Mouse (Mus musculus) lung, adult 2 months (tissue): ENCODE data around the gene Fxn. TPM values are rescaled to one million over a fixed set of nuclear protein-coding genes. Genes with fewer than 3 reads are reported as not detected.

ENCODE experiments used
- DNase-seq: peaks from one replicate; pipeline ENCODE4 v3.0.0; 2022
- H3K4me1 ChIP-seq: fragments of 200-500 bp; 2 replicates; pipeline ENCODE4 v1.6.1; 2011; ENCODE audit warnings: low read length; ENCODE audit not compliant: control insufficient read depth, insufficient read depth
- H3K4me3 ChIP-seq: fragments of 200-500 bp; replicated peaks from 2 replicates; pipeline ENCODE3; 2011; ENCODE audit warnings: low read depth, mild to moderate bottlenecking, control low read depth, low read length; ENCODE audit errors: extremely low read depth
- CTCF ChIP-seq: fragments of 200-500 bp; IDR thresholded peaks from 2 replicates; pipeline ENCODE4 v1.5.1; 2011; ENCODE audit warnings: mild to moderate bottlenecking, low read length, control low read depth; ENCODE audit not compliant: insufficient read depth
- POLR2A ChIP-seq: fragments of 200-500 bp; IDR thresholded peaks from 2 replicates; pipeline ENCODE4 v1.6.1; 2011; ENCODE audit warnings: low read depth, mild to moderate bottlenecking, control low read depth, low read length, borderline replicate concordance; ENCODE audit errors: extremely low read depth
- WGBS: fragments of 180-500 bp; shearing (Covaris S2); methylation state at CpG from one replicate; pipeline ENCODE4 v1.1.7; 2018; 5-methylcytosine and 5-hydroxymethylcytosine counted together
- polyA plus RNA-seq: library from polyadenylated mRNA; depleted of rRNA; stranded (reverse); fragments of >200 nt; gene quantifications from 2 replicates; pipeline ENCODE4 v1.2.3, GENCODE M21; 2012

The Fxn gene
- polyA plus RNA-seq, 1 experiment, result 7.0 TPM

GRCm38 (mm10) chr19:24223851-24224251 is 56.6 kb downstream of the Fxn start:
- WGBS, result 14% methylated on average over 11 of the region's 11 CpGs
- TF ChIP-seq CTCF, result no peak
- peak; percentile 42; the same call in 1 of the 2 replicates for TF ChIP-seq POLR2A
- peak overlapping the region; percentile 87 for H3K4me3 ChIP-seq
- peaks cover 5% of the 10 kb centered on the region; the same call in 1 of the 2 replicates for H3K4me1 ChIP-seq
- DNase-seq, result peak; percentile 60

GRCm38 (mm10) chr19:24221455-24221854 is 59.0 kb downstream of the Fxn start:
- TF ChIP-seq CTCF (no peak), POLR2A (no peak)
- 55% methylated on average over 4 of the region's 4 CpGs for WGBS
- no peak for DNase-seq
- no peak overlapping the region for H3K4me3 ChIP-seq
- H3K4me1 ChIP-seq, result peaks cover 5% of the 10 kb centered on the region; the same call in 1 of the 2 replicates

DNA sequence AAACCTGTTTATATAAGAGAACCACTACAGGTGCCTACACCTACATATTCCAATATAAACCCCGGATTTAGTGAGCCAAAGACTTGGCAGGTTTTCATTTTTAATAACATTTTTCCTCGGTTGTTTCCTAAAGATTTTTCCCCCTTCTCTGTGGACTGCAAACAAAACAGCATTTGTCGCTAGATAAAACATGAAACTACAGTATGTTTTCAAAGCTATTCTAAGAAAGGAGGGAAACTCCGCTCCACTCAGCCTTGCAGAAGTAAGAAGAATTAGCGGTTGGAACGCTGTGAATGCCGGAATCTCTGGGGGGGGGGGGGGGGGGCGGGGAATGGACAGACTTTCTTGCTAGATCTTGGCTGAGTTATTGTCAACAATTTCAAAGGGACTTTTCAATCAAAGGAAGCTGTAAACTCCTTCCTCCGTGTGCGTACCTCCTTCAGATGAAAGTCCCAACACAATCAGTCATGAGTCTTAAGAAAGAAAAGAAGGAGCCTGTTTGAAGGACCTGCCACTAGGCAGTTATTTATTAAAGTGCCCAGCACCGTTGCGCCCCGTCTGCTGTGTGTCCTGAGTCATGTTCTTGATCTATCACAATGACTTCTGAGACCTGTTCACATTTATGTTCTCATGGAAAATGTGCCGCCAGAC is 59.5 kb downstream of the Fxn start:
- no peak for DNase-seq
- 13% methylated on average over 14 of the region's 14 CpGs for WGBS
- Histone ChIP-seq H3K4me3 (peak overlapping the region; percentile 6), H3K4me1 (peaks cover 5% of the 10 kb centered on the region; the same call in 1 of the 2 replicates)
- TF ChIP-seq POLR2A, result no peak
- no peak for TF ChIP-seq CTCF

GRCm38 (mm10) chr19:24219011-24219410 is 61.4 kb downstream of the Fxn start:
- H3K4me3 ChIP-seq, result no peak overlapping the region
- DNase-seq, result no peak
- peaks cover 7% of the 10 kb centered on the region; the same call in 1 of the 2 replicates for H3K4me1 ChIP-seq
- no peak for TF ChIP-seq CTCF
- no peak for TF ChIP-seq POLR2A
- 81% methylated on average over 9 of the region's 9 CpGs for WGBS

- TF ChIP-seq POLR2A (no peak), CTCF (0 out of 2 replicates have a peak, but pooled peaks have one; percentile 12)
- WGBS, result 57% methylated on average over 2 of the region's 2 CpGs
- Histone ChIP-seq H3K4me3 (no peak overlapping the region), H3K4me1 (peaks cover 10% of the 10 kb centered on the region; the same call in 1 of the 2 replicates)
- DNase-seq, result no peak
Observed at GRCm38 (mm10) chr19:24218291-24218690, 62.1 kb downstream of the Fxn start.

- no peak for DNase-seq
- Histone ChIP-seq H3K4me1 (peaks cover 11% of the 10 kb centered on the region), H3K4me3 (no peak overlapping the region)
- TF ChIP-seq CTCF (no peak), POLR2A (no peak)
Observed at GRCm38 (mm10) chr19:24217851-24218250, 62.6 kb downstream of the Fxn start.

- H3K4me3 ChIP-seq, result no peak overlapping the region
- DNase-seq, result no peak
- H3K4me1 ChIP-seq, result peaks cover 14% of the 10 kb centered on the region
- no peak for TF ChIP-seq POLR2A
- no peak for TF ChIP-seq CTCF
- WGBS, result 95% methylated on average over 9 of the region's 9 CpGs
Observed at GRCm38 (mm10) chr19:24216771-24217170, 63.6 kb downstream of the Fxn start.

DNA sequence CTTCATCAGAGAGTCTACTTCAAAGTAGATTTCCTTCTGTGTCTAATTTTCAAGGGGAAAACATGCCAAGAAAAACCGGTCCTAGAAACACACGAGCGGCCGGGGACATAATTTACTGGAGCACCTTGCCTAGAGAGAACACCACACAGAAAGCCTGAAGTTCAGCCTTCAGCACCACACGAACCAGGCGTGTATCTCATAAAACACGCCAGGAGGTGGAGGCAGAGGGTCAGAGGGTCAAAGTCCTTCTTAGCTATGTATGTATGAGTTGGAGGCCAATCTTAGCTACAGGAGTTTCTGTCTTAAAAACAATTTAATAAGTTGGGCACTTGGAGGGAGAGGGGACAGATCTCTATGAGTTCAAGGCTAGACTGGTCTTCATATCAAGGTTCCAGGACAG is 65.5 kb downstream of the Fxn start:
- WGBS, result 73% methylated on average over 7 of the region's 7 CpGs
- Histone ChIP-seq H3K4me1 (peaks cover 24% of the 10 kb centered on the region), H3K4me3 (no peak overlapping the region)
- DNase-seq, result no peak
- TF ChIP-seq CTCF (0 out of 2 replicates have a peak, but pooled peaks have one; percentile 15), POLR2A (no peak)

DNA sequence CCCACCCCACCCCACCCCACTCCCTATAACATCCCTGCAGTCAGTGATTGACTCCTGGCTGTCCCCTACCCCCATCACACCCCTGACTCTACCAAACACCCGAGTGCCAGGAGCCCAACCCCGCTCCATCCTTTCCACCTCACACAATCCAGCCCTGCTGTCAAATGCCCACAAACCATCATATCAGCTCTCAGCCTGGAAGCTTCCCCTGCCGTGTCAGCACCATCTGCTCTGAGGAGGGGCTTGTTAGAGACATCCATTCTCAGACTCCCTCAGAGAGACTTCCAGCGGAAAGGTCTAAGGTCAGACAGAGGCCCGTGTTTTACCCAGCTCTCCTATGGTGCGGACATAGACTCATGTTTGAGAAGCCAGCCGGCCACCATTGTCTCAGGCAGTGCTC is 67.1 kb downstream of the Fxn start:
- no peak for TF ChIP-seq CTCF
- no peak for TF ChIP-seq POLR2A
- no peak for DNase-seq
- H3K4me3 ChIP-seq, result no peak overlapping the region
- WGBS, result 38% methylated on average over 7 of the region's 7 CpGs
- peaks cover 24% of the 10 kb centered on the region for H3K4me1 ChIP-seq
